Comparison of ENCODE assay signal across 11 mouse cellular contexts in the genomic region with DNA sequence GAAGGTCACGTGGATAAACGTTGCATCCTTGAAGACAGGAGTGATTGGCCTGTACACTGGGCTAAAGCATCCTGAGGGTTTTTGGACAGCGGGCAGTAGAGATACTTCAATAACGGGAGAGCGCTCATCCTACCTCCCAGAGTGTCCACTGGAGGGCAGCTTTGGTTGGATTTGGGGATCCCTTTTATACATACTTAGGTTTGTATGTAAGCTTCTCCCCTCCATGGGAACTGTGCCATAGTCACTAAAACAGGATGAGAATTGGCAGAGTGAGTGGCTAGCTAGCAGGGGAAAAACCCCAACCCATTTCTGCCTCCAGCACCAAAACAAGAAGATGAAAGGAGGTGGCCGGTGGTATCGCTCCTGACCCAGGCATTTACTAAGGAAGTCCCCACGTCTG. TPM values are rescaled to one million over a fixed set of nuclear protein-coding genes. Genes with fewer than 3 reads are reported as not detected.
A peak's percentile ranks its signal among the peaks of the same experiment; 100 is the strongest.
DNase-seq lines count a peak whose midpoint lies in the region; ATAC-seq and TF ChIP-seq lines count a peak whose summit lies in the region.
"Had no signal": no experiment of that assay in that cellular context is flagged by ENCODE, and none has a peak within 500 bp of the region (broad histone marks: within the 10 kb centered on the region; RNA-seq: fewer than 3 reads in every experiment).

No protein-coding gene starts in this region.

- DNase-seq in layer of hippocampus, adult 2 months (ENCODE audit: low spot score in 2 of 2): no peak
- DNase-seq in layer of hippocampus, adult 9-10 months (ENCODE audit: low spot score): no peak
- DNase-seq in heart, postnatal 4 days: peak; percentile 30
- peak; percentile 54 for DNase-seq in lung, postnatal 10 days
- DNase-seq in right cerebral cortex, adult 2 months (ENCODE audit: low spot score in 2 of 2): no peak
- no peak for DNase-seq in spleen, adult 12 weeks (ENCODE audit: low spot score)
- DNase-seq in spleen, postnatal 36 days (ENCODE audit: low spot score in 2 of 2): no peak
- DNase-seq: cerebellum, postnatal 36 days had no signal

- no peak overlapping the region for H3K4me3 ChIP-seq in layer of hippocampus, adult 2 months
- H3K4me3 ChIP-seq: hindbrain, embryonic 10.5 days; midbrain, embryonic 10.5 days had no signal

- 0 out of 2 replicates have a peak, but pooled peaks have one; percentile 40 for ATAC-seq in common myeloid progenitor, adult 5-6 weeks (replicated peaks; ENCODE audit: low read depth, poor library complexity, severe bottlenecking)

- peak; percentile 62 for TF ChIP-seq CTCF in layer of hippocampus, adult 2 months (conservative IDR thresholded peaks at IDR 0.05)

- H3K27ac ChIP-seq in layer of hippocampus, adult 2 months: no peak overlapping the region
- H3K27ac ChIP-seq: hindbrain, embryonic 10.5 days; midbrain, embryonic 10.5 days had no signal

RNA-seq across cellular contexts. Expression of a gene that starts 7.0 kb away (rescaled TPM):
- 10 to 100 TPM; 42.9 to 44.9 TPM for total RNA-seq in layer of hippocampus, adult 2 months (2021)
- total RNA-seq in common myeloid progenitor, adult 5-6 weeks (2017): 20.5 and 30.5 TPM in 2 replicates
- 10 to 100 TPM; 16.1 to 18.8 TPM for total RNA-seq in heart, postnatal 4 days (2021)

RNA-seq across cellular contexts. Expression of a gene that starts 18.2 kb away (rescaled TPM):
- 1 to 10 TPM; 1.4 to 2.0 TPM for total RNA-seq in layer of hippocampus, adult 2 months (2021)
- total RNA-seq in common myeloid progenitor, adult 5-6 weeks (2017): not detected in 2 replicates
- not detected for total RNA-seq in heart, postnatal 4 days (2021)

RNA-seq across cellular contexts. Expression of a gene that starts 23.7 kb away (rescaled TPM):
- total RNA-seq in layer of hippocampus, adult 2 months (2021): 10 to 100 TPM; 11.4 to 12.9 TPM
- 0.82 and 3.3 TPM in 2 replicates for total RNA-seq in common myeloid progenitor, adult 5-6 weeks (2017)
- total RNA-seq in heart, postnatal 4 days (2021): under 1 TPM; 0.48 to 0.79 TPM

RNA-seq across cellular contexts. Expression of a gene that starts 31.0 kb away (rescaled TPM):
- 10 to 100 TPM; 20.4 to 23.8 TPM for total RNA-seq in layer of hippocampus, adult 2 months (2021)
- total RNA-seq in common myeloid progenitor, adult 5-6 weeks (2017): 9.7 and 11.6 TPM in 2 replicates
- total RNA-seq in heart, postnatal 4 days (2021): 10 to 100 TPM; 17.7 to 18.0 TPM

Comparison
In these comparisons a context has a peak if more than half of its experiments do, and no peak if none do; other contexts are left out.
1. DNase-seq: peak in heart, postnatal 4 days (single experiment) and lung, postnatal 10 days (single experiment); none in layer of hippocampus, adult 2 months (0 of 2), layer of hippocampus, adult 9-10 months (single experiment), right cerebral cortex, adult 2 months (0 of 2), spleen, adult 12 weeks (single experiment) and spleen, postnatal 36 days (0 of 2).